Mouse (Mus musculus) stomach, postnatal 0 days (tissue): ENCODE measurements around the gene Vps52.

Experiments
- CTCF ChIP-seq: IDR thresholded peaks from 2 replicates; pipeline ENCODE4 v1.5.1; 2016; ENCODE audit warnings: antibody characterized with exemption, low read depth, mild to moderate bottlenecking, moderate library complexity
- EP300 ChIP-seq: optimal IDR thresholded peaks from 2 replicates; pipeline ENCODE3; 2016; ENCODE audit warnings: antibody characterized with exemption

DNA sequence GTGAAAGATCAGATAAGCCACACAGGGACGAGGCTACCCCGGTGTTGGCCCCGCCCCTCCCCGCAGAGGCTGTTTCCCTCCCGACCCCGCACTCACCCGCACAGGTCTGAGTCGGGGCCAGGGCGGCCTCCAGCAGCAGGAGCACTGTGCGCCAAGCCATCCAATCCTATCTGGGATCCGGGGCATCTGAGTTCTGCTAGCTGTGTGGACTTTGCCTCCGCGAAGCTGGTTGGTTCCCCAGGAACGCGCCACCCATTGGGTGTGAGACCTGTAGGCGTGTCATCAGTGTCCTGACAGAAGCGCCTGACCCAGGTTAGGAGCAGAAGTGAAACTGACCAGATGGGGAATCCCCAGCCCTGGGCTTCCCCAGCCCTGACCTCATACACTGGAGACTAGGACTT is 23.0 kb downstream of the Vps52 start:
- TF ChIP-seq CTCF = no peak
- TF ChIP-seq EP300 = no peak
